Mouse (Mus musculus): Measurements from ENCODE around the gene Ubxn7. TPM values are rescaled to one million over a fixed set of nuclear protein-coding genes. Genes with fewer than 3 reads are reported as not detected.

Gene Ubxn7
- polyA plus RNA-seq, 1 experiment from 2014 or later: 32.4 TPM

- no peaks in the 10 kb centered on the region for H3K27me3 ChIP-seq (ENCODE audit: control insufficient read depth, insufficient read depth, low read length)
- no peak for ATAC-seq (ENCODE audit: insufficient number of reproducible peaks, insufficient read depth, low FRiP score, low read depth)
- 92% methylated on average over 9 of the region's 9 CpGs for WGBS
- H3K4me3 ChIP-seq (ENCODE audit: low read depth, low read length): no peak overlapping the region
- H3K9ac ChIP-seq (replicated peaks; ENCODE audit: low read depth, low read length): no peak overlapping the region
- H3K9me3 ChIP-seq (ENCODE audit: control insufficient read depth, low read depth, low read length): no peaks in the 10 kb centered on the region
- H3K27ac ChIP-seq (ENCODE audit: low read length): no peak overlapping the region
- H3K4me1 ChIP-seq (ENCODE audit: control insufficient read depth, insufficient read depth, low read length): no peaks in the 10 kb centered on the region
- H3K4me2 ChIP-seq (replicated peaks; ENCODE audit: low read depth, low read length): no peak overlapping the region
- no peaks in the 10 kb centered on the region for H3K36me3 ChIP-seq (ENCODE audit: control insufficient read depth, insufficient read depth, low read length)
Observed at GRCm38 (mm10) chr16:32405716-32406115, 73.7 kb downstream of the Ubxn7 start.

- no peak for ATAC-seq (ENCODE audit: insufficient number of reproducible peaks, insufficient read depth, low FRiP score, low read depth)
- Histone ChIP-seq H3K9ac (replicated peaks; ENCODE audit: low read depth, low read length) (no peak overlapping the region), H3K4me2 (replicated peaks; ENCODE audit: low read depth, low read length) (no peak overlapping the region), H3K36me3 (ENCODE audit: control insufficient read depth, insufficient read depth, low read length) (no peaks in the 10 kb centered on the region), H3K27me3 (ENCODE audit: control insufficient read depth, insufficient read depth, low read length) (no peaks in the 10 kb centered on the region), H3K4me3 (ENCODE audit: low read depth, low read length) (no peak overlapping the region), H3K9me3 (ENCODE audit: control insufficient read depth, low read depth, low read length) (no peaks in the 10 kb centered on the region), H3K4me1 (ENCODE audit: control insufficient read depth, insufficient read depth, low read length) (no peaks in the 10 kb centered on the region), H3K27ac (ENCODE audit: low read length) (no peak overlapping the region)
- WGBS: 76% methylated on average over 6 of the region's 6 CpGs
Observed at GRCm38 (mm10) chr16:32406671-32407070, 74.6 kb downstream of the Ubxn7 start.

GRCm38 (mm10) chr16:32407730-32408129 is 75.7 kb downstream of the Ubxn7 start:
- no peak for ATAC-seq (ENCODE audit: insufficient number of reproducible peaks, insufficient read depth, low FRiP score, low read depth)
- Histone ChIP-seq H3K27ac (ENCODE audit: low read length) (no peak overlapping the region), H3K9ac (replicated peaks; ENCODE audit: low read depth, low read length) (no peak overlapping the region), H3K36me3 (ENCODE audit: control insufficient read depth, insufficient read depth, low read length) (no peaks in the 10 kb centered on the region), H3K4me2 (replicated peaks; ENCODE audit: low read depth, low read length) (no peak overlapping the region), H3K9me3 (ENCODE audit: control insufficient read depth, low read depth, low read length) (no peaks in the 10 kb centered on the region), H3K4me1 (ENCODE audit: control insufficient read depth, insufficient read depth, low read length) (no peaks in the 10 kb centered on the region), H3K27me3 (ENCODE audit: control insufficient read depth, insufficient read depth, low read length) (no peaks in the 10 kb centered on the region), H3K4me3 (ENCODE audit: low read depth, low read length) (no peak overlapping the region)
- 70% methylated on average over 10 of the region's 10 CpGs for WGBS

GRCm38 (mm10) chr16:32417457-32417856 is 85.4 kb downstream of the Ubxn7 start:
- no peak overlapping the region for H3K4me2 ChIP-seq (replicated peaks; ENCODE audit: low read depth, low read length)
- no peak overlapping the region for H3K4me3 ChIP-seq (ENCODE audit: low read depth, low read length)
- no peak for ATAC-seq (ENCODE audit: insufficient number of reproducible peaks, insufficient read depth, low FRiP score, low read depth)
- H3K4me1 ChIP-seq (ENCODE audit: control insufficient read depth, insufficient read depth, low read length): peaks cover 10% of the 10 kb centered on the region
- no peaks in the 10 kb centered on the region for H3K27me3 ChIP-seq (ENCODE audit: control insufficient read depth, insufficient read depth, low read length)
- no peak overlapping the region for H3K27ac ChIP-seq (ENCODE audit: low read length)
- no peaks in the 10 kb centered on the region for H3K9me3 ChIP-seq (ENCODE audit: control insufficient read depth, low read depth, low read length)
- 41% methylated on average over 1 of the region's 1 CpGs for WGBS
- no peak overlapping the region for H3K9ac ChIP-seq (replicated peaks; ENCODE audit: low read depth, low read length)
- no peaks in the 10 kb centered on the region for H3K36me3 ChIP-seq (ENCODE audit: control insufficient read depth, insufficient read depth, low read length)

GRCm38 (mm10) chr16:32419517-32420483 is 87.7 kb downstream of the Ubxn7 start, which contains the start of gene Tctex1d2:
Gene Tctex1d2, plus strand, starts transcription at chr16:32419702.
- no peaks in the 10 kb centered on the region for H3K9me3 ChIP-seq (ENCODE audit: control insufficient read depth, low read depth, low read length)
- no peaks in the 10 kb centered on the region for H3K36me3 ChIP-seq (ENCODE audit: control insufficient read depth, insufficient read depth, low read length)
- ATAC-seq (ENCODE audit: insufficient number of reproducible peaks, insufficient read depth, low FRiP score, low read depth): peak; percentile 94
- H3K4me2 ChIP-seq (replicated peaks; ENCODE audit: low read depth, low read length): peak within 1 kb of the TSS; percentile 84
- under 1% methylated on average over 45 of the region's 45 CpGs for WGBS
- peak within 1 kb of the TSS; percentile 57 for H3K9ac ChIP-seq (replicated peaks; ENCODE audit: low read depth, low read length)
- peak within 1 kb of the TSS; percentile 87 for H3K27ac ChIP-seq (ENCODE audit: low read length)
- no peaks in the 10 kb centered on the region for H3K27me3 ChIP-seq (ENCODE audit: control insufficient read depth, insufficient read depth, low read length)
- H3K4me3 ChIP-seq (ENCODE audit: low read depth, low read length): peak within 1 kb of the TSS; percentile 58
- peaks cover 10% of the 10 kb centered on the region for H3K4me1 ChIP-seq (ENCODE audit: control insufficient read depth, insufficient read depth, low read length)

- peaks cover 9% of the 10 kb centered on the region; the same call in 1 of the 2 replicates for H3K4me1 ChIP-seq (ENCODE audit: control insufficient read depth, insufficient read depth, low read length)
- H3K4me3 ChIP-seq (ENCODE audit: low read depth, low read length): no peak overlapping the region
- no peaks in the 10 kb centered on the region for H3K9me3 ChIP-seq (ENCODE audit: control insufficient read depth, low read depth, low read length)
- H3K9ac ChIP-seq (replicated peaks; ENCODE audit: low read depth, low read length): no peak overlapping the region
- 84% methylated on average over 3 of the region's 3 CpGs for WGBS
- H3K27ac ChIP-seq (ENCODE audit: low read length): no peak overlapping the region
- H3K36me3 ChIP-seq (ENCODE audit: control insufficient read depth, insufficient read depth, low read length): no peaks in the 10 kb centered on the region
- H3K4me2 ChIP-seq (replicated peaks; ENCODE audit: low read depth, low read length): no peak overlapping the region
- no peak for ATAC-seq (ENCODE audit: insufficient number of reproducible peaks, insufficient read depth, low FRiP score, low read depth)
- no peaks in the 10 kb centered on the region for H3K27me3 ChIP-seq (ENCODE audit: control insufficient read depth, insufficient read depth, low read length)
Observed at GRCm38 (mm10) chr16:32427506-32427905, 95.4 kb downstream of the Ubxn7 start.

GRCm38 (mm10) chr16:32430474-32431046 is 98.5 kb downstream of the Ubxn7 start, which contains the start of gene Pcyt1a:
Gene Pcyt1a, plus strand, starts transcription at chr16:32430921.
- WGBS: under 1% methylated on average over 54 of the region's 54 CpGs
- peaks cover 9% of the 10 kb centered on the region; the same call in 1 of the 2 replicates for H3K4me1 ChIP-seq (ENCODE audit: control insufficient read depth, insufficient read depth, low read length)
- peak within 1 kb of the TSS; percentile 86 for H3K4me2 ChIP-seq (replicated peaks; ENCODE audit: low read depth, low read length)
- H3K27ac ChIP-seq (ENCODE audit: low read length): peak within 1 kb of the TSS; percentile 82
- H3K9me3 ChIP-seq (ENCODE audit: control insufficient read depth, low read depth, low read length): no peaks in the 10 kb centered on the region
- H3K36me3 ChIP-seq (ENCODE audit: control insufficient read depth, insufficient read depth, low read length): no peaks in the 10 kb centered on the region
- peak within 1 kb of the TSS; percentile 77 for H3K4me3 ChIP-seq (ENCODE audit: low read depth, low read length)
- no peaks in the 10 kb centered on the region for H3K27me3 ChIP-seq (ENCODE audit: control insufficient read depth, insufficient read depth, low read length)
- peak within 1 kb of the TSS; percentile 57 for H3K9ac ChIP-seq (replicated peaks; ENCODE audit: low read depth, low read length)
- peak; percentile 97 for ATAC-seq (ENCODE audit: insufficient number of reproducible peaks, insufficient read depth, low FRiP score, low read depth)

GRCm38 (mm10) chr16:32431047-32431591 is 99.1 kb downstream of the Ubxn7 start:
- Histone ChIP-seq H3K27ac (ENCODE audit: low read length) (peak overlapping the region; percentile 82; the same call in 1 of the 2 replicates), H3K4me3 (ENCODE audit: low read depth, low read length) (peak overlapping the region; percentile 77), H3K27me3 (ENCODE audit: control insufficient read depth, insufficient read depth, low read length) (no peaks in the 10 kb centered on the region), H3K9ac (replicated peaks; ENCODE audit: low read depth, low read length) (peak overlapping the region; percentile 57), H3K9me3 (ENCODE audit: control insufficient read depth, low read depth, low read length) (no peaks in the 10 kb centered on the region), H3K4me1 (ENCODE audit: control insufficient read depth, insufficient read depth, low read length) (peaks cover 9% of the 10 kb centered on the region; the same call in 1 of the 2 replicates), H3K4me2 (replicated peaks; ENCODE audit: low read depth, low read length) (peak overlapping the region; percentile 86), H3K36me3 (ENCODE audit: control insufficient read depth, insufficient read depth, low read length) (no peaks in the 10 kb centered on the region)
- WGBS: under 1% methylated on average over 28 of the region's 28 CpGs
- peak; percentile 57; the same call in 1 of the 2 replicates for ATAC-seq (ENCODE audit: insufficient number of reproducible peaks, insufficient read depth, low FRiP score, low read depth)

Data from stomach, embryonic 14.5 days (tissue).